Mouse (Mus musculus) testis, adult 2 months (tissue): ENCODE measurements around the gene Ripor2. TPM values are rescaled to one million over a fixed set of nuclear protein-coding genes. Genes with fewer than 3 reads are reported as not detected.
"Not testable (repeated sequence)": the region's sequence is repeated elsewhere in the genome, so short reads cannot be mapped to it uniquely, and the experiment has no call there.

Source experiments
- H3K27ac ChIP-seq: fragments of 200-500 bp; 2 replicates; pipeline ENCODE4 v1.5.1; 2012; ENCODE audit warnings: low read depth, low read length; ENCODE audit not compliant: control insufficient read depth, insufficient read depth
- H3K27me3 ChIP-seq: fragments of 200-500 bp; 2 replicates; pipeline ENCODE4 v1.6.1; 2012; ENCODE audit warnings: mild to moderate bottlenecking, low read length, moderate library complexity; ENCODE audit not compliant: control insufficient read depth, insufficient read depth
- H3K36me3 ChIP-seq: fragments of 200-500 bp; 2 replicates; pipeline ENCODE4 v1.6.1; 2012; ENCODE audit warnings: mild to moderate bottlenecking, low read length; ENCODE audit not compliant: control insufficient read depth, insufficient read depth
- H3K4me1 ChIP-seq: fragments of 200-500 bp; 2 replicates; pipeline ENCODE4 v1.6.1; 2012; ENCODE audit warnings: low read length; ENCODE audit not compliant: control insufficient read depth, insufficient read depth
- H3K4me3 ChIP-seq: fragments of 200-500 bp; 2 replicates; pipeline ENCODE4 v1.5.1; 2012; ENCODE audit warnings: low read depth, mild to moderate bottlenecking, low read length, moderate library complexity, mixed read lengths; ENCODE audit not compliant: control insufficient read depth
- CTCF ChIP-seq: fragments of 200-500 bp; IDR thresholded peaks from 2 replicates; pipeline ENCODE4 v1.5.1; 2012; ENCODE audit warnings: low read depth, mild to moderate bottlenecking, inconsistent platforms, low read length, moderate library complexity; ENCODE audit not compliant: control insufficient read depth, insufficient read depth, insufficient replicate concordance
- POLR2A ChIP-seq: fragments of 200-500 bp; IDR thresholded peaks from 2 replicates; pipeline ENCODE4 v1.6.1; 2012; ENCODE audit warnings: low read depth, mild to moderate bottlenecking, inconsistent platforms, low read length, moderate library complexity; ENCODE audit not compliant: control insufficient read depth
- polyA plus RNA-seq: library from polyadenylated mRNA; depleted of rRNA; stranded (reverse); fragments of >200 nt; gene quantifications from 2 replicates; pipeline ENCODE4 v1.2.3, GENCODE M21; 2012

Ripor2 gene
- polyA plus RNA-seq, 1 experiment = 2.1 TPM

GRCm38 (mm10) chr13:24761083-24761402 lies 179.1 kb downstream of the Ripor2 start:
- Histone ChIP-seq H3K27ac (peak overlapping the region; percentile 41), H3K4me3 (peak overlapping the region; percentile 97), H3K36me3 (peaks cover 1% of the 10 kb centered on the region; the same call in 1 of the 2 replicates), H3K27me3 (no peaks in the 10 kb centered on the region), H3K4me1 (peaks cover 4% of the 10 kb centered on the region)
- TF ChIP-seq CTCF = no peak
- TF ChIP-seq POLR2A = no peak

- Histone ChIP-seq H3K27me3 (no peaks in the 10 kb centered on the region), H3K27ac (peak within 1 kb of the TSS; percentile 95), H3K4me3 (peak within 1 kb of the TSS; percentile 97), H3K4me1 (peaks cover 4% of the 10 kb centered on the region), H3K36me3 (peaks cover 1% of the 10 kb centered on the region; the same call in 1 of the 2 replicates)
- TF ChIP-seq POLR2A = peak; percentile 44; the same call in 1 of the 2 replicates
- no peak for TF ChIP-seq CTCF
These were observed 179.6 kb downstream of the Ripor2 start, which contains the start of gene Gmnn for GRCm38 (mm10) chr13:24761403-24762227. Gene Gmnn, minus strand, starts transcription at chr13:24761923.

- no peak overlapping the region; the same call in 1 of the 2 replicates for H3K27ac ChIP-seq
- TF ChIP-seq POLR2A (no peak), CTCF (no peak)
- H3K36me3 ChIP-seq = peaks cover 1% of the 10 kb centered on the region; the same call in 1 of the 2 replicates
- peaks cover 4% of the 10 kb centered on the region for H3K4me1 ChIP-seq
- H3K4me3 ChIP-seq = peak overlapping the region; percentile 97; the same call in 1 of the 2 replicates
- H3K27me3 ChIP-seq = no peaks in the 10 kb centered on the region
These were observed 180.3 kb downstream of the Ripor2 start for GRCm38 (mm10) chr13:24762254-24762653.

- not testable (repeated sequence) for H3K36me3 ChIP-seq, H3K4me3 ChIP-seq, H3K27me3 ChIP-seq
These were observed 185.8 kb downstream of the Ripor2 start for GRCm38 (mm10) chr13:24767809-24768208.

GRCm38 (mm10) chr13:24771482-24771881 lies 189.5 kb downstream of the Ripor2 start:
- not testable (repeated sequence) for H3K4me3 ChIP-seq, H3K4me1 ChIP-seq, H3K27me3 ChIP-seq, H3K27ac ChIP-seq, H3K36me3 ChIP-seq

More at GRCm38 (mm10) chr13:24767809-24768208, 185.8 kb downstream of the Ripor2 start:
- not testable (repeated sequence) for H3K27ac ChIP-seq, H3K4me1 ChIP-seq

DNA sequence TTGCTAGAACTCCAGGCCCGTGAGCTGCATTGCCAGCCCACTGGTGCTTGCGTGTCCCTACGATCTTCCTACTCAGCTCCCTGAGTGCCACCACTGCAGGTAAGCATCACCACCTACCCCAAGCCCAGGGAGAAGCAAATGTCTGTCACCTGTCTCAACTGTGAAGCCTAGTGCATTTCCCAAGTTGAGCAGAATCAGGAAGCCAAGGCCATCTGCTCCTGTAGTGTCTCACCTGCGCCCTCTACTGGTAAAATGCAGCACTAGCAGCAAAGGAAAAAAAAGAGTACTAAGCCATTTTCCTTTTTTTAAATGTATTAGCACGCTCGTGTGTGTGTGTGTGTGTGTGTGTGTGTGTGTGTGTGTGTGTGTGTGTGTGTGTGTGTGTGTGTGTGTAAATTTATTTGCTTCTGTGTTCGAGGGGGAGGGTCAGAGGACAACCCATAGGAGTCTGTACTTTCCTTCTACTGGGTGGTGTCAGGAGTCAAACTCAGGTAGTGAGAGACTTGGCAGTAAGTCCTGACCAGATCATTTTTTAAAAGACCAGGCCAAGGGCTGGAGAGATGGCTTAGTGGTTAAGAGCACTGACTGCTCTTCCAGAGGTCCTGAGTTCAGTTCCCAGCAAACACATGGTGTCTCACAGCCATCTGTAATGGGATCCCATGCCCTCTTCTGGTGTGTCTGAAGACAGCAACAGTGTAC lies 194.3 kb downstream of the Ripor2 start:
- TF ChIP-seq CTCF (peak; percentile 70; the same call in 1 of the 2 replicates), POLR2A (no peak)
- Histone ChIP-seq H3K4me1 (no peaks in the 10 kb centered on the region), H3K27me3 (no peaks in the 10 kb centered on the region), H3K36me3 (no peaks in the 10 kb centered on the region), H3K4me3 (no peak overlapping the region), H3K27ac (no peak overlapping the region)

DNA sequence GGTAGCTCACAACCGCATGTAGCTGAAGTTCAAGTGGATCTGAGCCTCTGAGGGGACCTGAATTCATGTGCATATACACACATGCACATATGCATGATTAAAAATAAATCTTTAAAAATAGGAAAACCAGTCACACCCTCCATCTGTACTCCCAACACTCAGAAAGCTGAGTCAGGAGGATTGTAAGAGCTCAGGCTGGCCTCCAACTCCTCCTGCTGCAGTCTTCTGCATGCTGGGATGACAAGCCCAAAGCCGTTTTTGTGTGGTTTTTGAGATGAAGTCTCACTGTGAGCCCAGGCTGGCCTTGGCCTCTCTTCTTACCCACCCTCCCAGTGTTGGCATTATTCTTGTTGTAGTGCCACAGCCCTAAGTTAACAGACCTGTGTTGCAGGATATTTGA lies 196.0 kb downstream of the Ripor2 start:
- TF ChIP-seq POLR2A (no peak), CTCF (no peak)
- no peaks in the 10 kb centered on the region for H3K36me3 ChIP-seq
- no peak overlapping the region for H3K27ac ChIP-seq
- no peaks in the 10 kb centered on the region for H3K4me1 ChIP-seq
- no peaks in the 10 kb centered on the region for H3K27me3 ChIP-seq
- no peak overlapping the region for H3K4me3 ChIP-seq
